Mouse (Mus musculus) liver (tissue): ENCODE results near the gene Zfr2.

Source experiments
- DNase-seq: peaks from one replicate; pipeline ENCODE4 v3.0.0-alpha.2; 2020; ENCODE audit warnings: mixed read lengths

The Zfr2 gene

DNA sequence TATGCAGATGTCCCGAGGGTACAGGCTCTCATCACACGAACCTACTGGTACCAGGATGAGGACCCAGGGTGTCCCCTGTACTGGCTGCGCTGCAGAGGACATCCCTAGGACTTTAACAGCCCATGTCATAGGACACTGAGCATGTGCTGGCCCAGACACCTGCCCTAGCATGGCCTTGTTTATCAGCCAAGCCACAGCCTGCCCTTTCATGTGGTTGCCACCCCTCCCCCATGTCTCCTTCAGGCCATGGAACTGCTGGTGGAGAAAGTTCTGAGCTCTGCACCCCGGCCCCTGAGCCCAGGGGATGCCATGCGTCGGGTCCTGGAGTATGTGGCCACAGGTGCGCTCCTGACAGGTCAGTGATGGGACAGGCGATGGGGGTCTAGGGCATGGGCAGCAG lies 16.5 kb downstream of the Zfr2 start:
- DNase-seq = no peak

GRCm38 (mm10) chr10:81252424-81253419 lies 19.8 kb downstream of the Zfr2 start, which contains the start of gene Matk:
Gene Matk, plus strand, starts transcription at chr10:81252935.
- peak; percentile 38 for DNase-seq

- DNase-seq = no peak
Observed at GRCm38 (mm10) chr10:81254886-81255285, 21.9 kb downstream of the Zfr2 start.

DNA sequence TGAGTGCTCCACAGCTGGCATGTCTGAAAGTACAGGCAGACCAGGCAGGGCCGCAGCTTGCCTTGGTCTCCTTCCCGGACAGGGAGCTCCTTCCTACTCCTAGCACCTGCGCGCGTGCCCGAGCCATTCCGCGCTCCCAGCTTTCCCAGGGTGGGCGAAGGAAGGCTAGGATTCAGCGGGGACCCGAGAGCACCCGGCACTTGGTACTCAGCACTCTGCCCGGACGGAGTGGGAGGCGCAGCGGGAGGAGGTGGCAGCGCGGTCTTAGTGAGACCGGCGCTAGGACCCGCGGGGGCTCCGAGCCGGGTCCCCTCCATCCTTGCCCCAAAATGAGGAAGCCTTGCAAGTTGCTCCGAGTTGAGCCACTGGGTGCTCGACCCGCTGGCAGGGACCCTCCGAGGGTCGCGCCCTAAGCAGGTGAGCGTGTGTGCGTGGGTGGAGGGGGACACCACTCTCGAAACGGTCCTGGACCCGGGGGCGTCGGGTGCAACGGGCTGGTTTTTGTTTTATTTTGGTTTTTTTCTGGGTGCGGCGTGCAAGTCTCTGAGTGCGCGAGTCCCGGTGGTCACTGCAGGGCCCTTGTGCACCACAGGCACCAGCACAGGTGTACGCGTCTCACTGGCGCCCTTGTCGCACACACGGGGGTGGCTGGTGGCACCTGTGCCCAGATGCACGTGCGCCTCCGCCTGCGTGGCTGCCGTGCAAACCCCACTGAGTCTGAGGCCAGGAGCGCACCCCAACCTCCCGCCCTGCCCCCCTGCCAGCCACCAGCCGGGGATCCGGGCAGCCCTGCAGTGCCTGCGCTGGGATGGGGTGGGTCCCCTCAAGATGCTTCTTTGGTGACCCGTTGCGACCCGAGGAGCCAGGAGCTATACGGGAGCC lies 24.4 kb downstream of the Zfr2 start:
- no peak for DNase-seq

GRCm38 (mm10) chr10:81259225-81259884 lies 26.4 kb downstream of the Zfr2 start:
- no peak for DNase-seq

DNA sequence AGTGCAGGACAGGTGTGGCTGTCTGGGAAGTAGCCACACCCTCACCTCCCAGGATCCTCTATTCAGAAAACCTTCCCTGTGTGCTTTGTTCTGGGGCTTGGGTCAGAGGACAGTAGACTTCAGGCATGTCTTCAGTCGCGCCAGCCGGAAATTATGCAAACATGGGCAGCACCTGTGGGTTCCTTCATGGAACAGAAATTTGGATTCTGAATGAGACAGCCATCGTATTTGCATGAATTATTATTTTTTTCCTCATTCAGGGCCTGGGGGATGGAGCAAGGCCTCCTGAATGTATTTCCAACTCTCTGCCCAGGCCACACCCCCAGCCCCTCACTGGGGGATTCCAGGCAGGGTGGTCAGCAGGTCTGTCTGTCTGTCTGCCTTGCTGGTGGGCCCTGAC lies 28.1 kb downstream of the Zfr2 start:
- DNase-seq = no peak

DNA sequence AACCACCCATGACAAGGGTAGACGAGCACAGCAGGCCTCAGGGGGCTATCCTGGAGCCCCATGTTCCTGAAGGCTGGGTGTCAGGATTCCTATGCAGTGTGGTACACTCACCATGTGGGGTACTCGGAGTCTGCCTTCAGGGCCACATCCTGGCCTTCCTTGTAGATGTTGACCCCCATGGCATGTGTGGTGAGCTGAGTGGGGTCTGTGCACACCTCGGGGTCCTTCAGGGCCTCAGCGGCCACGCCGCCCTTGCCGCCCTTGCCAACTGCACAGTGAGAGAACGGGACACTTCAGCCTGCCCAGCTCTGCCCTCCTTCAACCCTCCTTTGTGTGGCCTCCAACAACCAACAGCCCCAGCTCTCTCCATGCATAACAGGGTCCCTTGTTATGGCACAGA lies 32.6 kb downstream of the Zfr2 start:
- no peak for DNase-seq

GRCm38 (mm10) chr10:81266211-81267105 lies 33.5 kb downstream of the Zfr2 start, which contains the start of the genes Mrpl54 and Apba3:
Gene Mrpl54, minus strand, starts transcription at chr10:81266934.
Gene Apba3, plus strand, starts transcription at chr10:81266960.
- peak; percentile 98 for DNase-seq

GRCm38 (mm10) chr10:81268056-81268455 lies 35.1 kb downstream of the Zfr2 start:
- peak; percentile 81 for DNase-seq

- no peak for DNase-seq
Observed at GRCm38 (mm10) chr10:81268643-81269412, 35.9 kb downstream of the Zfr2 start.

DNA sequence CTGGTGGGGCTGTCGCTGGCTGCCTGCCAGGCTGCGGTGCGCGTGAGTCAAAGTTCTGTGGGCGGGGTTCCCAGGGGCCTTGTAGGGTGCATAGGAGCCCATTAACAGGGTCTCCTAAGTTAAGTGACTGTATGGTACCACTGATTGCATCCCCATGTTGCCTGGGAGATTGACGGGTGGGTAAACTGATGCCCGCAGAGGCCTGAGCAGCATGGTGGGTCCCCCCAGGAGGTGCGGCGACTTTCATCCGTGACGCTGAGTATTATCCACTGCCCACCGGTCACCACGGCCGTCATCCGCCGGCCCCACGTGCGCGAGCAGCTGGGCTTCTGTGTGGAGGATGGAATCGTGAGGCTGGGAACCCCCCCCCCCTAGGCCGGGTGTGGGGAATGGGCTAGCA lies 39.4 kb downstream of the Zfr2 start:
- no peak for DNase-seq

GRCm38 (mm10) chr10:81273842-81274241 lies 40.9 kb downstream of the Zfr2 start:
- DNase-seq = no peak

GRCm38 (mm10) chr10:81277676-81278075 lies 44.7 kb downstream of the Zfr2 start:
- DNase-seq = no peak

DNA sequence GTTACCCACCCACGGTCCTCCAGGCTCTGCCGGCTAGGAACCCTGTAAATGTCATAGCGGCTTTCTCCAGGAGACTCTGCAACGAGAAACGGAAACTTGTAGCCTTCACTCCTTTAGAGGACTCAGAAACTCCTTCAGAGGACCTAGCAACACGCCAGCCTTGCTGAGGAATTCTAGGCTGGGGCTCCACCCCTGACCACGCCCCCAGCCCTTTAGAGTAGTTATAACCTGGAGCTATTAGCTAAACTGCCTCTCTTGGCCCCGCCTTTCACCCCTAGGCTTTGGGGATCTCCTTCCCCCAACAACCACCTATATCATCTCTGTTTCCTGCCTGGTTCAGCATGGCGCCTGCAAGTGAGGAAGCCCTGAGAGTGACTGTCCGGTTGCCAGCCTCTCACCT lies 46.5 kb downstream of the Zfr2 start:
- no peak for DNase-seq

DNA sequence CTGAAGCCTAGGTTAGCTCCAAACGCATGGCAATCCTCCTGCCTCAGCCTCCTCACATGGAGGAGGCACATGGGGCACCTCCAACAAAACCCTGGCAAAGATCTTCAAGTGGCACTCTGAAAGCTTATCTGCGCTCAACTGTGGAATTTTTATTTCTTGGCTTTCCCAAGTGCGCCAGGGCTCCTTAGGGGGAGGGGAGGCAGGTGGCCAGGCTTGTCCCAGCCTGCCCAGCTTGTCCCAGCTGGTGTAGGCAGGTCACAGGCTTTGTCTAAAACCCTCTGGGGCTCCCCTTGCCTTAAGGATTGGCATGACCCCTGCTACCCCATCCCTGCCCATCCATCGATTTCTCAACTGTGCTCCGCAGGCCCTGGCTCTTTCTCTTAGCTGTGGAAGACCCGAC lies 51.2 kb downstream of the Zfr2 start:
- DNase-seq = no peak

DNA sequence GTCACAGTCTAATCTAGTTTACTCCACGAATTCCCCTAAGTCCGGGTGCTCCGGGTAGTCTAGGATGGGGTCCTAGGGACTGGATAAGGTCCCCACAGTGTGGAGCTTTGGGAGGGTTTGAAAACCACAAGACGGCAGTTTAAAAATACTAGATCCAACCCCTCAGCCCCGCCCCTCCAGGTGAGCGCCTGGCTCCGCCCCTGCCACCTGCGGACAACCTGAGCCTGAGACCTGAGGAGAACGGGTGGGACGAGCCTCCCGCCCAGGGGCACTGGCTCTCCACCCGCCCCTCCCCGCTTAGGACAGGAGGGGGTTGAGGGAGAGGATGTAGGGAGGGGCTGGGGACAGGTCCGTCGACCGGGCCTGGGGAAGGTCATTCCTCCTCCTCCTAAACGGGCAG lies 51.8 kb downstream of the Zfr2 start:
- DNase-seq = no peak

DNA sequence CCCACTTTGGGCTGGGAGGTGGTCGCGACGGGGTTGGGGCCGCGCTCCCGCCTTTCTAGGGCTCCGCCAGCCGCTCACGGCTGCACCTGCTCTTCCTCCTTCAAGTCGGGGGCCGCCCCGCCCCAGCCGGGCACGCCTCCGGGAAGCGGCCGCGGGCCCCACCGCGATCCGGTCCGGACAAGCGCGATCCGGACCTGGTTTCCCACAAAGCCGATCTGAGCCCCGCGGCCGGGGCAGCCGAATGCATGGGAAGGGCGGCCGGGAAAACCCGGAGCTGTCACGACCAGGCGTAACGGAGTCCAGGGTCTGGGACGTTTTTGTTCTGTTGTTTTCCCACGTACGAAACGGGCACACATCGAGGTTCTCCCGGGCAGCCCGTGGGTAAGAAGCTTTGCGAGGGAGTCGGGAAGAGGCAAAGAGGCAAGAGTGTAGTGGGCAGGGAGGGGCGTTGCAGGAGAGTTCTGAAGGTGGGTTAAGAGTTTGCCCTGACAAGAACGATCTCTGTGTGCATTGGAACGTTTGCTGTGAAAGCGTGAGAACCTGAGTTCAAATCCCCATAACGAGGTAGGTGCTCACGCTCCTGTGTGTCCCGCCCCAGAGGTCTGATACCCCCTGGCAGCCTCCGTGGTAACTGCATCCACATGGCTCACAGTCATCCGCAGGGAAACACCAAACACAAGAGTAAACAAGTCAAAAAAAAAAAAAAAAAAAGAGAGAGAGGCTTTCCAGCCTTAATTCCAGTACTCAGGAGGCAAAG lies 52.9 kb downstream of the Zfr2 start:
- peak; percentile 89 for DNase-seq

DNA sequence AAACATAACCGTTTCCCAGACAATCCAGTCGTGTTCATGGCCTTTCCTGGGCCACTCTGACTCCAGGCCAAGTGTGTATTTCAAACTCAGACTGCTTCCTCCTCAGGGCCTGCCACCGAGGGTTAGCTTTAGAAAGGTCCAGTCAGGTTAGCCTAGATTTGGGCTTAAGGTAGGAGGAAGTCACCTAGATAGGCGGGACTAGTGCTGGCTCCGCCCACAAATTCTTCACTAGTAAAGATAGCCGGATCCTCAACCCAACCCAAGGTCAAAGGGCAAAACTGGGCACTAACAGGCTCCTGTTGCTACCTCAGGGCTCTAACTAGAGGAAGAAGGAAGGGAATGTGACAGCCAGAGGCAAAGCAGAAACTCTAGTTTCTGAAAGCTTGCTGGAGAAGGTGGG lies 53.6 kb downstream of the Zfr2 start:
- peak; percentile 54 for DNase-seq

GRCm38 (mm10) chr10:81287513-81288157 lies 54.7 kb downstream of the Zfr2 start:
- DNase-seq = peak; percentile 79

DNA sequence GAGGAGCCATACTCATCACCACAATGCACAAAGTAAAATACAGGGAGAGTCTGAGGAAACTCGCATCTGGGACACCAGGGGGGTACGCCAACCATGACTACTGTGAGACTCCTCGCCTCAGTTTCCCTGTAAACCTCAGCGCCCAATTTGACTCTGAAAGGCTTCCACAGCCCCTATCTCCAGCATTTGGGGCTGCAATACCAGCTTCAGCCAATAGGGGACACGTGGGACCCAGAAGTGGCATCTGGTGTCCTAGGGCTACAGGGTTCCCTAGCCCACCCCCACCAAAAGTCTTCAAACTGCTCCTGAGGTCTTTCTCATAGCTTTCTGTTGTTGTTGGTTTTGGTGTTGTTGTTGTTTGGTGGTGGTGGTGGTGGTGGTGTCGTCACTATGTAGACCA lies 55.6 kb downstream of the Zfr2 start:
- peak; percentile 56 for DNase-seq
